Mouse (Mus musculus): ENCODE results near the gene Cd274.

- TF ChIP-seq ZC3H11A (IDR thresholded peaks at IDR 0.05; ENCODE audit: borderline replicate concordance, low read depth, low read length) (no peak), CHD2 (IDR thresholded peaks at IDR 0.05; ENCODE audit: low read depth, low read length) (no peak)
Observed at GRCm38 (mm10) chr19:29393333-29393732, 26.1 kb downstream of the Cd274 start.
